Mouse (Mus musculus) kidney, embryonic 15.5 days (tissue): ENCODE results near the gene Ppp1r1b. TPM values are rescaled to one million over a fixed set of nuclear protein-coding genes. Genes with fewer than 3 reads are reported as not detected.
A peak's percentile ranks its signal among the peaks of the same experiment; 100 is the strongest.

Experiments
- ATAC-seq: fragments of 200-750 bp; cut with Nextera tagmentation; replicated peaks from 2 replicates; pipeline ENCODE4 v1.8.0; 2017; ENCODE audit warnings: moderate TSS enrichment; ENCODE audit not compliant: low FRiP score
- H3K27ac ChIP-seq: fragments of 300-500 bp; sonication (generic); 2 replicates; pipeline ENCODE4 v1.5.1; 2015; ENCODE audit warnings: mild to moderate bottlenecking, inconsistent platforms
- H3K27me3 ChIP-seq: fragments of 300-500 bp; sonication (generic); 2 replicates; pipeline ENCODE4 v1.6.1; 2015; ENCODE audit warnings: inconsistent platforms
- H3K36me3 ChIP-seq: fragments of 300-500 bp; sonication (generic); 2 replicates; pipeline ENCODE4 v1.6.1; 2015; ENCODE audit warnings: inconsistent platforms
- H3K4me1 ChIP-seq: fragments of 300-500 bp; sonication (generic); 2 replicates; pipeline ENCODE4 v1.6.1; 2015; ENCODE audit warnings: inconsistent platforms
- H3K4me2 ChIP-seq: fragments of 300-500 bp; sonication (generic); 2 replicates; pipeline ENCODE4 v1.6.1; 2015; ENCODE audit warnings: moderate library complexity, mild to moderate bottlenecking, inconsistent platforms
- H3K4me3 ChIP-seq: fragments of 300-500 bp; sonication (generic); replicated peaks from 2 replicates; pipeline ENCODE4 v1.5.1; 2015; ENCODE audit warnings: mild to moderate bottlenecking, inconsistent platforms
- H3K9ac ChIP-seq: fragments of 300-500 bp; sonication (generic); 2 replicates; pipeline ENCODE4 v1.6.1; 2015; ENCODE audit warnings: mild to moderate bottlenecking, inconsistent platforms
- H3K9me3 ChIP-seq: fragments of 300-500 bp; sonication (generic); replicated peaks from 2 replicates; pipeline ENCODE4 v1.6.1; 2016; ENCODE audit warnings: inconsistent platforms
- WGBS: fragments of 180-500 bp; shearing (Covaris S2); methylation state at CpG from one replicate; pipeline ENCODE4 v1.1.7; 2015; ENCODE audit warnings: mixed read lengths; 5-methylcytosine and 5-hydroxymethylcytosine counted together
- polyA plus RNA-seq: library from polyadenylated mRNA; unstranded; fragments of >200 nt; fragmentation: Nextera tagmentation; extraction: Ambion mirVana; gene quantifications from 2 replicates; pipeline ENCODE4 v1.2.1, GENCODE M21; 2015

The Ppp1r1b gene
- polyA plus RNA-seq, 1 experiment from 2014 or later: 2.8 TPM

- Histone ChIP-seq H3K4me1 (peaks cover 55% of the 10 kb centered on the region), H3K36me3 (no peaks in the 10 kb centered on the region), H3K4me2 (no peak overlapping the region), H3K9ac (no peak overlapping the region), H3K9me3 (no peaks in the 10 kb centered on the region), H3K27me3 (peaks cover 39% of the 10 kb centered on the region), H3K4me3 (no peak overlapping the region), H3K27ac (no peak overlapping the region)
- ATAC-seq: no peak
- 9% methylated on average over 6 of the region's 6 CpGs for WGBS
Observed at GRCm38 (mm10) chr11:98355732-98356299, 7.6 kb downstream of the Ppp1r1b start.

- Histone ChIP-seq H3K4me3 (peak overlapping the region; percentile 73; the same call in 1 of the 2 replicates), H3K9ac (0 out of 2 replicates have a peak overlapping the region, but pooled peaks have one; percentile 42), H3K36me3 (no peaks in the 10 kb centered on the region), H3K27me3 (peaks cover 30% of the 10 kb centered on the region), H3K4me1 (peaks cover 64% of the 10 kb centered on the region), H3K9me3 (no peaks in the 10 kb centered on the region), H3K4me2 (peak overlapping the region; percentile 81), H3K27ac (peak overlapping the region; percentile 96)
- ATAC-seq: no peak
- WGBS: 61% methylated on average over 7 of the region's 7 CpGs
Observed at GRCm38 (mm10) chr11:98356625-98357394, 8.6 kb downstream of the Ppp1r1b start.

GRCm38 (mm10) chr11:98357396-98358160 lies 9.4 kb downstream of the Ppp1r1b start:
- no peaks in the 10 kb centered on the region for H3K36me3 ChIP-seq
- H3K4me3 ChIP-seq: peak overlapping the region; percentile 73
- H3K27ac ChIP-seq: peak overlapping the region; percentile 96
- ATAC-seq: 0 out of 2 replicates have a peak, but pooled peaks have one; percentile 21
- H3K27me3 ChIP-seq: peaks cover 22% of the 10 kb centered on the region
- no peaks in the 10 kb centered on the region for H3K9me3 ChIP-seq
- H3K4me2 ChIP-seq: peak overlapping the region; percentile 81
- H3K4me1 ChIP-seq: peaks cover 71% of the 10 kb centered on the region
- peak overlapping the region; percentile 42 for H3K9ac ChIP-seq
- 6% methylated on average over 13 of the region's 13 CpGs for WGBS

GRCm38 (mm10) chr11:98358161-98359083 lies 10.2 kb downstream of the Ppp1r1b start, which contains the start of gene Stard3:
Gene Stard3 (plus strand): TSS chr11:98358368.
- H3K4me1 ChIP-seq: peaks cover 71% of the 10 kb centered on the region
- peak within 1 kb of the TSS; percentile 81 for H3K4me2 ChIP-seq
- under 1% methylated on average over 59 of the region's 60 CpGs for WGBS
- H3K9ac ChIP-seq: peak within 1 kb of the TSS; percentile 62
- no peaks in the 10 kb centered on the region for H3K36me3 ChIP-seq
- ATAC-seq: peak; percentile 85
- peak within 1 kb of the TSS; percentile 73 for H3K4me3 ChIP-seq
- H3K9me3 ChIP-seq: no peaks in the 10 kb centered on the region
- peaks cover 14% of the 10 kb centered on the region for H3K27me3 ChIP-seq
- peak within 1 kb of the TSS; percentile 96 for H3K27ac ChIP-seq

GRCm38 (mm10) chr11:98360866-98361521 lies 12.8 kb downstream of the Ppp1r1b start:
- Histone ChIP-seq H3K4me2 (peak overlapping the region; percentile 81), H3K27ac (peak overlapping the region; percentile 72), H3K4me3 (no peak overlapping the region), H3K4me1 (peaks cover 55% of the 10 kb centered on the region), H3K27me3 (no peaks in the 10 kb centered on the region), H3K9ac (no peak overlapping the region), H3K36me3 (no peaks in the 10 kb centered on the region), H3K9me3 (no peaks in the 10 kb centered on the region)
- ATAC-seq: no peak
- WGBS: 48% methylated on average over 9 of the region's 9 CpGs

- Histone ChIP-seq H3K4me3 (no peak overlapping the region), H3K4me2 (no peak overlapping the region), H3K27ac (no peak overlapping the region), H3K9me3 (no peaks in the 10 kb centered on the region), H3K27me3 (no peaks in the 10 kb centered on the region), H3K4me1 (peaks cover 42% of the 10 kb centered on the region), H3K9ac (no peak overlapping the region), H3K36me3 (no peaks in the 10 kb centered on the region)
- 82% methylated on average over 5 of the region's 5 CpGs for WGBS
- ATAC-seq: no peak
Observed at GRCm38 (mm10) chr11:98363817-98364216, 15.6 kb downstream of the Ppp1r1b start.

- no peak for ATAC-seq
- no peak overlapping the region for H3K4me3 ChIP-seq
- no peaks in the 10 kb centered on the region for H3K36me3 ChIP-seq
- no peak overlapping the region for H3K27ac ChIP-seq
- H3K9me3 ChIP-seq: no peaks in the 10 kb centered on the region
- no peak overlapping the region for H3K9ac ChIP-seq
- H3K27me3 ChIP-seq: no peaks in the 10 kb centered on the region
- H3K4me1 ChIP-seq: peaks cover 36% of the 10 kb centered on the region
- WGBS: 98% methylated on average over 5 of the region's 5 CpGs
- H3K4me2 ChIP-seq: no peak overlapping the region
Observed at GRCm38 (mm10) chr11:98364410-98364809, 16.2 kb downstream of the Ppp1r1b start.

GRCm38 (mm10) chr11:98366290-98366689 lies 18.1 kb downstream of the Ppp1r1b start:
- 76% methylated on average over 10 of the region's 10 CpGs for WGBS
- Histone ChIP-seq H3K4me2 (no peak overlapping the region), H3K9me3 (no peaks in the 10 kb centered on the region), H3K4me3 (no peak overlapping the region), H3K4me1 (peaks cover 17% of the 10 kb centered on the region), H3K27me3 (no peaks in the 10 kb centered on the region), H3K36me3 (no peaks in the 10 kb centered on the region), H3K27ac (no peak overlapping the region), H3K9ac (no peak overlapping the region)
- no peak for ATAC-seq

GRCm38 (mm10) chr11:98367171-98367862 lies 19.1 kb downstream of the Ppp1r1b start:
- Histone ChIP-seq H3K9me3 (no peaks in the 10 kb centered on the region), H3K9ac (no peak overlapping the region), H3K4me3 (no peak overlapping the region), H3K27me3 (no peaks in the 10 kb centered on the region), H3K36me3 (no peaks in the 10 kb centered on the region), H3K4me1 (peaks cover 17% of the 10 kb centered on the region), H3K27ac (0 out of 2 replicates have a peak overlapping the region, but pooled peaks have one; percentile 32), H3K4me2 (no peak overlapping the region)
- ATAC-seq: no peak
- WGBS: 75% methylated on average over 10 of the region's 10 CpGs

GRCm38 (mm10) chr11:98367863-98368186 lies 19.6 kb downstream of the Ppp1r1b start:
- whole genome bisulfite sequencing: 78% methylated on average over 7 of the region's 7 CpGs

More at GRCm38 (mm10) chr11:98367863-98368186, 19.6 kb downstream of the Ppp1r1b start:
- no peak overlapping the region for H3K27ac ChIP-seq
- H3K9ac ChIP-seq: no peak overlapping the region
- peaks cover 15% of the 10 kb centered on the region for H3K4me1 ChIP-seq
- ATAC-seq: no peak
- no peak overlapping the region for H3K4me2 ChIP-seq
- no peaks in the 10 kb centered on the region for H3K36me3 ChIP-seq
- H3K4me3 ChIP-seq: no peak overlapping the region
- no peaks in the 10 kb centered on the region for H3K27me3 ChIP-seq
- H3K9me3 ChIP-seq: no peaks in the 10 kb centered on the region
